8 mouse cellular contexts compared by ENCODE assay signal in the genomic region with DNA sequence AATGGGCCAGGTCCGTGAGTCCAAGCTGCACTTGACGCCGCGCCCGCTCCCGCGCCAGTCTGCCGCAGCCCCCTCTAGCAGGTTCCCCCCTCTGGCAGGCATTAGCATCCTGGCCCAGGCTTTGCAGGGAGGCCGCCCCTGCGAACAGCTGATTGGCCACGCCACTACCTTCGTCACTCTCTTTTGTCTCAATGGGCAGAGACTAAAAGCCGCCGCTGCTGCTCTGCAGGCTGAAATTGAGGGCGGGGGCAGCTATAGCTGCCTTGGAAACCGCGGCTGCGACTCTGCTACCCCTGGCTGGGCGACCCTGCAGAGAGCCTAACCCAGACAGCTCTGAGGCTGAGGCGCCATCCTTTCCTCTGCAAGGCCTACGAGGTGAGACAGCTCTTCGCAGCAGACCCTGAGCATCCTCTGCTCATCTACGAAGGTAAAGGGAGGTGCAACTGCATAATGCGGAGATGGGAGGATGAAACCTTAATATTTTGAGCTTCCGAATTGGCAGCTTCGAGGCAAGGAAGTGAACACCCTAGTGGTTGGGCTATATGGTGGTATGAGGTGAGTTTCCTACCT. TPM values are rescaled to one million over a fixed set of nuclear protein-coding genes. Genes with fewer than 3 reads are reported as not detected.
A peak's percentile ranks its signal among the peaks of the same experiment; 100 is the strongest.
DNase-seq lines count a peak whose midpoint lies in the region; ATAC-seq and TF ChIP-seq lines count a peak whose summit lies in the region.

Zcchc18 (plus strand) TSS at position 178 of the 570 bp plus-strand sequence.

- no peaks in the 10 kb centered on the region for H3K9me3 ChIP-seq in ES-E14 (ENCODE audit: control insufficient read depth, insufficient read depth, low read depth, low read length)
- no peaks in the 10 kb centered on the region for H3K9me3 ChIP-seq in hindbrain, embryonic 13.5 days

- no peaks in the 10 kb centered on the region for H3K27me3 ChIP-seq in hindbrain, embryonic 13.5 days

- H3K9ac ChIP-seq in ES-E14 (ENCODE audit: insufficient read depth, low read depth, low read length, poor library complexity, severe bottlenecking): peak within 1 kb of the TSS; percentile 61; the same call in 1 of the 2 replicates
- peak within 1 kb of the TSS; percentile 76 for H3K9ac ChIP-seq in hindbrain, embryonic 13.5 days

- H3K4me3 ChIP-seq in ES-E14 (ENCODE audit: insufficient read depth in 1 of 2, low read depth in 1 of 2, low read length in 2 of 2, poor library complexity in 1 of 2, severe bottlenecking in 1 of 2): peak within 1 kb of the TSS; percentile 67 to 76
- peak within 1 kb of the TSS; percentile 54 for H3K4me3 ChIP-seq in hindbrain, embryonic 13.5 days

- peak within 1 kb of the TSS; percentile 61 for H3K4me2 ChIP-seq in hindbrain, embryonic 13.5 days

- peaks cover 0 to 1% of the 10 kb centered on the region in 2 experiments; a peak in 1 of 4 replicates for H3K4me1 ChIP-seq in ES-E14 (ENCODE audit: control insufficient read depth in 2 of 2, insufficient read depth in 2 of 2, low read length in 2 of 2, poor library complexity in 1 of 2)
- H3K4me1 ChIP-seq in hindbrain, embryonic 13.5 days (replicated peaks): peaks cover 23% of the 10 kb centered on the region

- in situ Hi-C loops in ES-E14 (cut with MboI; ENCODE audit: low sequenced_read_pairs in 2 of 2, unreplicated experiment in 2 of 2): no loop called here

- DNase-seq in ES-E14 (ENCODE audit: low read depth, low spot score): peak; percentile 47
- peak; percentile 87 for DNase-seq in cerebellum, adult 9-10 months
- DNase-seq in frontal cortex, postnatal 10 days (ENCODE audit: low spot score in 2 of 2): peak; percentile 83 to 84
- DNase-seq in layer of hippocampus, postnatal 36 days: peak; percentile 79 to 85
- peak; percentile 55 for DNase-seq in lung, postnatal 10 days
- peak; percentile 86 for DNase-seq in retina, embryonic 14.5 days (ENCODE audit: low spot score)
- DNase-seq in thymus, postnatal 14 days: peak; percentile 68

- peak; percentile 98 for ATAC-seq in hindbrain, embryonic 13.5 days (ENCODE audit: low FRiP score)

- 17% methylated on average over 26 of the region's 26 CpGs for WGBS in hindbrain, embryonic 13.5 days

- H3K27ac ChIP-seq in ES-E14 (ENCODE audit: insufficient read depth, low read depth, low read length, poor library complexity, severe bottlenecking): no peak within 1 kb of the TSS
- H3K27ac ChIP-seq in hindbrain, embryonic 13.5 days: peak within 1 kb of the TSS; percentile 90

- no peaks in the 10 kb centered on the region for H3K36me3 ChIP-seq in ES-E14 (ENCODE audit: control insufficient read depth, insufficient read depth, low read length, poor library complexity, severe bottlenecking)
- H3K36me3 ChIP-seq in hindbrain, embryonic 13.5 days: no peaks in the 10 kb centered on the region

TF ChIP-seq in ES-E14, 5 proteins besides CTCF, POLR2A, EP300 and RAD21:
- no peak for TF ChIP-seq CHD2 (IDR thresholded peaks at IDR 0.05; ENCODE audit: low read depth, low read length)
- TF ChIP-seq HCFC1 (IDR thresholded peaks at IDR 0.05; ENCODE audit: borderline replicate concordance, insufficient read depth, low read length): no peak
- TF ChIP-seq ZNF384 (IDR thresholded peaks at IDR 0.05; ENCODE audit: low read depth, low read length): no peak
- no peak for TF ChIP-seq MAFK (IDR thresholded peaks at IDR 0.05; ENCODE audit: insufficient read depth, low read depth, low read length)
- no peak for TF ChIP-seq ZC3H11A (IDR thresholded peaks at IDR 0.05; ENCODE audit: borderline replicate concordance, low read depth, low read length)

RNA-seq across cellular contexts. Expression of gene Zcchc18, which starts in this region (rescaled TPM):
- 1.5 and 2.2 TPM in 2 replicates for total RNA-seq in ES-E14 (2012; rRNA removed)
- polyA plus RNA-seq in hindbrain, embryonic 13.5 days (2015; fragmentation: Nextera tagmentation; extraction: Ambion mirVana): 264 and 268 TPM in 2 replicates
- 100 to 1,000 TPM; 241 to 262 TPM for total RNA-seq in layer of hippocampus, postnatal 36 days (2021)

Comparison
In these comparisons a context has a peak if more than half of its experiments do, and no peak if none do; other contexts are left out.
1. RNA of gene Zcchc18 (total RNA-seq): 241 to 262 TPM in layer of hippocampus, postnatal 36 days; 1.5 to 2.2 TPM in ES-E14; every median in the first group is over 10 times any median in the second.
2. Peak in every context shown above with its lines, with median percentiles within 50 percentile points of each other: DNase-seq.